Mouse (Mus musculus): Measurements from ENCODE around the gene Anp32a.

Gene Anp32a

GRCm38 (mm10) chr9:62346388-62346679, 5.2 kb downstream of the Anp32a start:
- DNase-seq (ENCODE audit: low read depth, low spot score) = no peak

GRCm38 (mm10) chr9:62347201-62347600, 6.1 kb downstream of the Anp32a start:
- DNase-seq (ENCODE audit: low read depth, low spot score) = no peak

GRCm38 (mm10) chr9:62348050-62348449, 7.0 kb downstream of the Anp32a start:
- DNase-seq (ENCODE audit: low read depth, low spot score) = no peak

GRCm38 (mm10) chr9:62348467-62348985, 7.4 kb downstream of the Anp32a start:
- no peak for DNase-seq (ENCODE audit: low read depth, low spot score)

- DNase-seq (ENCODE audit: low read depth, low spot score) = peak; percentile 52
Observed at GRCm38 (mm10) chr9:62349250-62349649, 8.2 kb downstream of the Anp32a start.

GRCm38 (mm10) chr9:62350721-62351120, 9.6 kb downstream of the Anp32a start:
- no peak for DNase-seq (ENCODE audit: low read depth, low spot score)

- no peak for DNase-seq (ENCODE audit: low read depth, low spot score)
Observed at GRCm38 (mm10) chr9:62351200-62351599, 10.1 kb downstream of the Anp32a start.

GRCm38 (mm10) chr9:62353784-62354183, 12.7 kb downstream of the Anp32a start:
- no peak for DNase-seq (ENCODE audit: low read depth, low spot score)

GRCm38 (mm10) chr9:62354838-62355719, 14.0 kb downstream of the Anp32a start:
- DNase-seq (ENCODE audit: low read depth, low spot score) = no peak

GRCm38 (mm10) chr9:62355763-62356162, 14.7 kb downstream of the Anp32a start:
- DNase-seq (ENCODE audit: low read depth, low spot score) = no peak

- DNase-seq (ENCODE audit: low read depth, low spot score) = no peak
Observed at GRCm38 (mm10) chr9:62357593-62357992, 16.5 kb downstream of the Anp32a start.

- no peak for DNase-seq (ENCODE audit: low read depth, low spot score)
Observed at GRCm38 (mm10) chr9:62358851-62359250, 17.8 kb downstream of the Anp32a start.

- DNase-seq (ENCODE audit: low read depth, low spot score) = no peak
Observed at GRCm38 (mm10) chr9:62360889-62361288, 19.8 kb downstream of the Anp32a start.

GRCm38 (mm10) chr9:62362835-62363385, 21.8 kb downstream of the Anp32a start:
- DNase-seq (ENCODE audit: low read depth, low spot score) = no peak

GRCm38 (mm10) chr9:62363619-62364018, 22.5 kb downstream of the Anp32a start:
- DNase-seq (ENCODE audit: low read depth, low spot score) = peak; percentile 88

- DNase-seq (ENCODE audit: low read depth, low spot score) = no peak
Observed at GRCm38 (mm10) chr9:62364216-62364615, 23.1 kb downstream of the Anp32a start.

- DNase-seq (ENCODE audit: low read depth, low spot score) = no peak
Observed at GRCm38 (mm10) chr9:62364831-62365230, 23.7 kb downstream of the Anp32a start.

- DNase-seq (ENCODE audit: low read depth, low spot score) = no peak
Observed at GRCm38 (mm10) chr9:62365326-62366080, 24.4 kb downstream of the Anp32a start.

- no peak for DNase-seq (ENCODE audit: low read depth, low spot score)
Observed at GRCm38 (mm10) chr9:62366478-62367458, 25.7 kb downstream of the Anp32a start.

GRCm38 (mm10) chr9:62367510-62368071, 26.5 kb downstream of the Anp32a start:
- DNase-seq (ENCODE audit: low read depth, low spot score) = no peak
